Mouse (Mus musculus) left cerebral cortex, adult 11 months (tissue): ENCODE measurements around the gene Olfr866.

Source experiments
- DNase-seq: peaks from one replicate; pipeline ENCODE4 v3.0.0; 2022; ENCODE audit warnings: low spot score

The Olfr866 gene

GRCm38 (mm10) chr9:20027935-20028334, at the start of gene Olfr866:
Gene Olfr866, minus strand, starts transcription at chr9:20028035.
- no peak for DNase-seq

- no peak for DNase-seq
These were observed 45.8 kb upstream of the Olfr866 start for GRCm38 (mm10) chr9:20073523-20074177.

- no peak for DNase-seq
These were observed 43.5 kb upstream of the Olfr866 start for GRCm38 (mm10) chr9:20071291-20071690.

DNA sequence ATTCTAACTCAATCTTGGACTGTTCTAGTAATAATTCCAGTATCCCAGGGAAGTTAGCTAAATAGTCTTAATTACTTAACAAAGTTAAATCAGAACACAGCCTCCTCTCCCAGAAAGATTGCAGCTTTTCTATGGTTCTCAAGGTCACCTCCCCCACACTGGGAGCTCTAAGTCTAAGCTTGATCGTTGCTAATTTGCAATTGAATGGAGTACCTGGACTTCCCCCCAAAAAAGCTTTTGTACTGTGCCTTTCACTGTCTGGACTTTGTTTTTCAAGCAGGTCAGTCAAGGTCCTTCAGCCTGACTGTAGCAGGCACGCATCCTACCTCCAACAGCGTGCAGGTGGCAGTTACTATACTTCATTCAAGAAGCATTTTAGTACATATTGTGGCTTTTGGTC, 42.4 kb upstream of the Olfr866 start:
- no peak for DNase-seq

DNA sequence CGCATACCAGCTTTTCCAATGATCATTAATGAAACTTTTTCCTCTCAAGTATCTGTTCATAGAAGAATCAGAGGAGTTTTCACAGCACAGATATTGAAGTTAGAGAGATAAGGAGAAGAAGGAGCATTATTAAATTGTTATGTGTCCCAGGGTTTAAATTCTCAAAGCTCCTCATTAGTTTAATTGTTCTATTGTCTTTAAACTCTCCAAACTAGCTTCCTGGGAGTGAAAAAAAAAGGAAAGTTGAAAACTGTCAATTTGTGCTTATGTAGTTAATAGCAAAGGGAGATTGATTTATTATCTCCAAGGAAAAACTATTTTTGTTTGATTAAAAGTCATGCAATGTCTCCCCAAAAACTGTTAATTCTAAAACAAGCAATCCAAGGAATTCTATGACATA, 29.6 kb upstream of the Olfr866 start, which contains the start of gene Olfr867:
Gene Olfr867, minus strand, starts transcription at position 101 of the 400 bp plus-strand sequence.
- no peak for DNase-seq

GRCm38 (mm10) chr9:20047964-20048363, 20.1 kb upstream of the Olfr866 start:
- no peak for DNase-seq
